In genomic region chr7:78571196-78571595, GRCm38 (mm10) we compare ENCODE assay signal across 21 mouse cellular contexts.
DNase-seq lines count a peak whose midpoint lies in the region; TF ChIP-seq lines count a peak whose summit lies in the region.
"Had no signal": no experiment of that assay in that cellular context is flagged by ENCODE, and none has a peak within 500 bp of the region (broad histone marks: within the 10 kb centered on the region; RNA-seq: fewer than 3 reads in every experiment).

No protein-coding gene starts in this region.

- TF ChIP-seq CTCF in testis, adult 2 months (IDR thresholded peaks at IDR 0.05; ENCODE audit: control insufficient read depth, insufficient read depth, insufficient replicate concordance, low read depth, low read length) = no peak

- no peaks in the 10 kb centered on the region for H3K36me3 ChIP-seq in testis, adult 2 months (ENCODE audit: control insufficient read depth, insufficient read depth, low read length)
- H3K36me3 ChIP-seq: embryonic facial prominence, embryonic 13.5 days; embryonic facial prominence, embryonic 15.5 days; forebrain, embryonic 10.5 days; forebrain, embryonic 12.5 days; G1E had no signal

- H3K4me1 ChIP-seq in testis, adult 2 months (ENCODE audit: control insufficient read depth, insufficient read depth, low read length) = peaks cover 4% of the 10 kb centered on the region; the same call in 1 of the 2 replicates

- no peaks in the 10 kb centered on the region for H3K27me3 ChIP-seq in testis, adult 2 months (ENCODE audit: control insufficient read depth, insufficient read depth, low read length)
- H3K27me3 ChIP-seq: Patski had no signal

- H3K4me3 ChIP-seq in testis, adult 2 months (ENCODE audit: control insufficient read depth, low read depth, low read length) = peak overlapping the region; percentile 23; the same call in 1 of the 2 replicates
- H3K4me3 ChIP-seq: embryonic facial prominence, embryonic 13.5 days; embryonic facial prominence, embryonic 15.5 days; erythroblast, embryonic 14.5 days; forebrain, embryonic 10.5 days; forebrain, embryonic 12.5 days had no signal

- peak; percentile 2 to 45 for DNase-seq in adrenal gland, adult (ENCODE audit: inconsistent age in 2 of 2, low spot score in 1 of 2)
- no peak for DNase-seq in adrenal gland, postnatal 4 days (ENCODE audit: low spot score in 2 of 2)
- DNase-seq in adrenal gland, postnatal 10 days = peak; percentile 70
- DNase-seq in adrenal gland, adult 8-10 months = no peak
- peak; percentile 21 for DNase-seq in cerebellum, adult 9-11 months
- no peak for DNase-seq in cerebellum, adult 8-10 months
- DNase-seq in testis, postnatal 14 days (ENCODE audit: low spot score) = no peak
- DNase-seq: B cell, adult 2 months; cerebellum, adult 11 months; cerebellum, adult 9-10 months; cerebellum, postnatal 14 days; cerebellum, postnatal 36 days; embryo, embryonic 11 days had no signal

- H3K27ac ChIP-seq in testis, adult 2 months (ENCODE audit: control insufficient read depth, insufficient read depth, low read depth, low read length) = no peak overlapping the region
- H3K27ac ChIP-seq: embryonic facial prominence, embryonic 13.5 days; embryonic facial prominence, embryonic 15.5 days; forebrain, embryonic 10.5 days; forebrain, embryonic 12.5 days had no signal

- no peak for TF ChIP-seq POLR2A in testis, adult 2 months (IDR thresholded peaks at IDR 0.05; ENCODE audit: control insufficient read depth, low read depth, low read length)

Comparison
In these comparisons a context has a peak if more than half of its experiments do, and no peak if none do; other contexts are left out.
1. DNase-seq: peak in adrenal gland, adult (2 of 2), adrenal gland, postnatal 10 days (single experiment) and cerebellum, adult 9-11 months (single experiment); none in adrenal gland, postnatal 4 days (0 of 2), adrenal gland, adult 8-10 months (single experiment), cerebellum, adult 8-10 months (single experiment) and testis, postnatal 14 days (single experiment).